9 mouse cellular contexts compared by ENCODE assay signal in genomic region chr17:84878316-84878715, GRCm38 (mm10).
A peak's percentile ranks its signal among the peaks of the same experiment; 100 is the strongest.
DNase-seq lines count a peak whose midpoint lies in the region; ATAC-seq lines count a peak whose summit lies in the region.
"Had no signal": no experiment of that assay in that cellular context is flagged by ENCODE, and none has a peak within 500 bp of the region (broad histone marks: within the 10 kb centered on the region; RNA-seq: fewer than 3 reads in every experiment).

No protein-coding gene starts in this region.

- no peaks in the 10 kb centered on the region for H3K36me3 ChIP-seq in hindbrain, embryonic 10.5 days
- H3K36me3 ChIP-seq in hindbrain, embryonic 11.5 days (ENCODE audit: control insufficient read depth, insufficient read depth, low read length) = no peaks in the 10 kb centered on the region
- no peaks in the 10 kb centered on the region for H3K36me3 ChIP-seq in hindbrain, embryonic 15.5 days
- H3K36me3 ChIP-seq in midbrain, embryonic 15.5 days (replicated peaks) = no peaks in the 10 kb centered on the region

- 0 out of 2 replicates have a peak overlapping the region, but pooled peaks have one; percentile 18 for H3K4me3 ChIP-seq in hindbrain, embryonic 10.5 days
- no peak overlapping the region for H3K4me3 ChIP-seq in hindbrain, embryonic 11.5 days (ENCODE audit: low read depth, low read length)
- H3K4me3 ChIP-seq in hindbrain, embryonic 15.5 days = no peak overlapping the region
- H3K4me3 ChIP-seq in midbrain, embryonic 15.5 days = no peak overlapping the region

- 86% methylated on average over 5 of the region's 5 CpGs for WGBS in hindbrain, embryonic 10.5 days
- 84% methylated on average over 5 of the region's 5 CpGs for WGBS in hindbrain, embryonic 11.5 days
- 92% methylated on average over 5 of the region's 5 CpGs for WGBS in hindbrain, embryonic 15.5 days
- WGBS in midbrain, embryonic 15.5 days = 82% methylated on average over 5 of the region's 5 CpGs

- H3K9me3 ChIP-seq in hindbrain, embryonic 10.5 days = no peaks in the 10 kb centered on the region
- H3K9me3 ChIP-seq in hindbrain, embryonic 11.5 days (ENCODE audit: control insufficient read depth, low read length) = no peaks in the 10 kb centered on the region
- H3K9me3 ChIP-seq in hindbrain, embryonic 15.5 days = no peaks in the 10 kb centered on the region
- no peaks in the 10 kb centered on the region for H3K9me3 ChIP-seq in midbrain, embryonic 15.5 days

- H3K4me2 ChIP-seq in hindbrain, embryonic 11.5 days (replicated peaks; ENCODE audit: low read depth, low read length) = no peak overlapping the region
- H3K4me2 ChIP-seq in hindbrain, embryonic 15.5 days = 0 out of 2 replicates have a peak overlapping the region, but pooled peaks have one; percentile 50
- H3K4me2 ChIP-seq in midbrain, embryonic 15.5 days = peak overlapping the region; percentile 37

- peak overlapping the region; percentile 71 for H3K27ac ChIP-seq in hindbrain, embryonic 10.5 days
- no peak overlapping the region for H3K27ac ChIP-seq in hindbrain, embryonic 11.5 days (ENCODE audit: low read depth, low read length)
- H3K27ac ChIP-seq in hindbrain, embryonic 15.5 days (replicated peaks) = no peak overlapping the region
- H3K27ac ChIP-seq in midbrain, embryonic 15.5 days = no peak overlapping the region
- H3K27ac ChIP-seq: macrophage had no signal

- H3K27me3 ChIP-seq in hindbrain, embryonic 10.5 days (ENCODE audit: insufficient read depth, poor library complexity, severe bottlenecking) = no peaks in the 10 kb centered on the region
- no peaks in the 10 kb centered on the region for H3K27me3 ChIP-seq in hindbrain, embryonic 11.5 days (ENCODE audit: control insufficient read depth, insufficient read depth, low read length)
- H3K27me3 ChIP-seq in hindbrain, embryonic 15.5 days = no peaks in the 10 kb centered on the region
- H3K27me3 ChIP-seq in midbrain, embryonic 15.5 days (replicated peaks) = no peaks in the 10 kb centered on the region

- no peaks in the 10 kb centered on the region for H3K4me1 ChIP-seq in hindbrain, embryonic 10.5 days (replicated peaks)
- H3K4me1 ChIP-seq in hindbrain, embryonic 11.5 days (replicated peaks; ENCODE audit: control insufficient read depth, insufficient read depth, low read length) = no peaks in the 10 kb centered on the region
- 0 out of 2 replicates have a peak, but pooled peaks cover 3% of the 10 kb centered on the region for H3K4me1 ChIP-seq in hindbrain, embryonic 15.5 days (replicated peaks)
- H3K4me1 ChIP-seq in midbrain, embryonic 15.5 days = 0 out of 2 replicates have a peak, but pooled peaks cover 2% of the 10 kb centered on the region

- no peak for ATAC-seq in hindbrain, embryonic 11.5 days (ENCODE audit: low FRiP score)
- ATAC-seq in hindbrain, embryonic 15.5 days (ENCODE audit: low FRiP score, low read depth) = no peak
- no peak for ATAC-seq in midbrain, embryonic 15.5 days (replicated peaks)

- no peak overlapping the region for H3K9ac ChIP-seq in hindbrain, embryonic 11.5 days (ENCODE audit: low read depth, low read length)
- no peak overlapping the region for H3K9ac ChIP-seq in hindbrain, embryonic 15.5 days
- no peak overlapping the region for H3K9ac ChIP-seq in midbrain, embryonic 15.5 days

- DNase-seq in hindbrain, embryonic 10.5 days (ENCODE audit: low spot score) = no peak
- no peak for DNase-seq in hindbrain, embryonic 11.5 days (ENCODE audit: low spot score)
- peak; percentile 37 for DNase-seq in c-Kit-positive CD71-positive TER-119-positive erythroid progenitor cells, embryonic 14.5 days (ENCODE audit: low spot score)
- DNase-seq in ovary, postnatal 14 days (ENCODE audit: low spot score) = no peak
- no peak for DNase-seq in frontal cortex, postnatal 25 days (ENCODE audit: low spot score in 2 of 2)
- DNase-seq in lung, postnatal 10 days = no peak
